Mouse (Mus musculus) heart, adult 2 months (tissue): ENCODE data around the gene Rnf227.

Experiments used
- CTCF ChIP-seq: fragments of 200-600 bp; IDR thresholded peaks from 2 replicates; pipeline ENCODE4 v1.8.1; 2022; ENCODE audit warnings: antibody characterized with exemption, mild to moderate bottlenecking, moderate library complexity
- EP300 ChIP-seq: fragments of 200-500 bp; IDR thresholded peaks from 2 replicates; pipeline ENCODE4 v1.6.1; 2011; ENCODE audit warnings: low read depth, low read length, control low read depth; ENCODE audit not compliant: insufficient read depth
- POLR2A ChIP-seq: fragments of 200-500 bp; IDR thresholded peaks from 2 replicates; pipeline ENCODE4 v1.6.1; 2011; ENCODE audit warnings: mild to moderate bottlenecking, low read depth, low read length, control low read depth; ENCODE audit not compliant: insufficient read depth

DNA sequence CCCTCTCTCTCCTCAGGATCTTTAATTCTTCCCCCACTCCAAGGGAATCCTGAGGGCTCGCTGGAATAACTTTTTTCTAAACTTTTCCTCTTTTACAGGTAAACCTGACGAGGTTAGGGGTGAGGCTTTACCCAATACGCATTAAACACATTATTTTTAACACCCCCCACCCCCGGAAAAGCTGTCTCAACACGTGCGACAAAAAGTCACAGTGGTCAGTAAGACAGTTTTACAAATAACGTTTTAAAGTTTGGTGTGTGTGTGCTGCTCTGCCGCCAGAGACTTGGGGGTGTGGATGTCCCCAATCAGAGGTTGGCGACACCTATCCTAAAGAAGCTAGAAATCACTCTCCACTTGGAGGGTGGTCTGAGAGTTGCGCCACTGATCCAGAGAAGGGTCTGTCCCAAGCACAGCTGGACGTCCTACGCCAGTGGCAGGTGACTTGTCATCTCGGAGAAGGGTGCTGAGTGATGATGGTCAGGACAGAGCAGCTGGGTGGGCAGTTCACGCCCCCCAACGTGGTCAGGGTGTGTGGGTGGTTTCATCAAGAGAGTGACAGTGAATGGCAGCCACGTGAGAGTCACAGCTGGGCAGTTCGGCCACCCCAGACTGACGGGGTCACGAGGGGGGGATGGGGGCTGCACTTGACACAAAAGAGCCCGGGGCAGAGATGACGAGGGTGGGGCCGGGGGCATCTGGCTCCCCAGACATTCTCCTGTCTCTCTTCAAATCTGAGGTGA, 27.5 kb downstream of the Rnf227 start:
- no peak for TF ChIP-seq CTCF
- no peak for TF ChIP-seq POLR2A
- no peak for TF ChIP-seq EP300
